Mouse (Mus musculus) embryonic fibroblast, embryonic 13.5 days (primary cell): Measurements from ENCODE around the gene Pcsk4.

Source experiments
- CTCF ChIP-seq: IDR thresholded peaks from 2 replicates; pipeline ENCODE4 v1.5.1; 2011; ENCODE audit warnings: mild to moderate bottlenecking, control low read depth, low read length, moderate library complexity, borderline replicate concordance; ENCODE audit not compliant: insufficient read depth
- POLR2A ChIP-seq: IDR thresholded peaks from 2 replicates; pipeline ENCODE4 v1.6.1; 2011; ENCODE audit warnings: low read depth, mild to moderate bottlenecking, control low read depth, low read length, moderate library complexity

- TF ChIP-seq CTCF (no peak), POLR2A (no peak)
Observed at GRCm38 (mm10) chr10:80313627-80314201, 15.6 kb downstream of the Pcsk4 start.
